ENCODE assay signal across 12 mouse cellular contexts in the genomic region with DNA sequence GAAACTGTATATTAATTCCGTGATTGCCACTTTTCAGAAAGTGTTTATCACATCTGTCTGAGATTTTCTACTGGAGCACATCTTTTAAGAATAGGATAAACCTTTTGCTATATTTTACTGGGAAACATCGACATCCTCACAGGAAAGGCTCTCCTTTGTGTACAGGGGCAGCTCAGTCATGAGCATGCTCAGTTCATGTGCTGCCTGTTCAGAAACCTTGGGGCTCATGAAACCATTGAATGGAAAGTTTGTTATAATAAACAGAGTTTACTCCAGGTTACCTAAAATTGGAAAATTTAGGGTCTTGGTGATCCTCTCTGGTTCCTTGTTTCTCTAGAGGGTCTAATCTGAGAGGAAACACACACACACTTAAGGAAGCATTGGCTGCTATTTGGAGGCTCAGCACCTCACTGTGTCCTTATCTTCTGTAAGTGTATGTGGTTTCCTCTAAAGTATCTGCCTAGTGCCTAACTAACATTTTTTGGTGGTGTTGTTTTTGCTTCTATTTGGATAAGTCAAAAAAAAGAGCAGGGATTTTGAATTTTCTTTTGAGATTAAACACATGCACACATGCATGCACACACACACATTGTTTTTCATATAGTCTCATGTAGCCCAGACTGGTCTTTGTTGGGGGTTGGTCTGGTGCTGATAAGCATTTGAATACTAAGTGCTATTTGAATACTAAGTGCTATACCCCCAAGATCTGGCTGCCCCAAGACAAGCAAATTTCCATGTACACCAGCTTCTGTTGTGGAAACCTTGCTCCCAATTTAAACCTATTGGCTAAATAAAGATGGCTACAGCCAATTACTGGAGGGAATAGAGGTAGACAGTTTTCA.
"Had no signal": no experiment of that assay in that cellular context is flagged by ENCODE, and none has a peak within 500 bp of the region (broad histone marks: within the 10 kb centered on the region; RNA-seq: fewer than 3 reads in every experiment).

No protein-coding gene starts in this region.

- H3K4me1 ChIP-seq: midbrain, embryonic 12.5 days; stomach, embryonic 15.5 days had no signal

- H3K36me3 ChIP-seq: limb, embryonic 10.5 days; lung, embryonic 15.5 days; midbrain, embryonic 12.5 days; neural tube, embryonic 13.5 days; stomach, embryonic 15.5 days had no signal

- H3K27me3 ChIP-seq: lung, embryonic 15.5 days; midbrain, embryonic 12.5 days; neural tube, embryonic 13.5 days; stomach, embryonic 15.5 days had no signal

- H3K9me3 ChIP-seq: limb, embryonic 10.5 days; lung, embryonic 15.5 days; midbrain, embryonic 12.5 days; neural tube, embryonic 13.5 days; stomach, embryonic 15.5 days had no signal

- H3K4me2 ChIP-seq: lung, embryonic 15.5 days; midbrain, embryonic 12.5 days; neural tube, embryonic 13.5 days; stomach, embryonic 15.5 days had no signal

- H3K4me3 ChIP-seq: left cerebral cortex, adult 2 months; limb, embryonic 10.5 days; lung, embryonic 15.5 days; midbrain, embryonic 12.5 days; neural tube, embryonic 13.5 days; stomach, embryonic 15.5 days had no signal

- ATAC-seq: midbrain, embryonic 16.5 days had no signal

- DNase-seq: kidney, adult 8-10 months; kidney, postnatal 25 days; retina, postnatal 1 day; right cerebral cortex, postnatal 14 days; thymus, postnatal 36 days had no signal

- H3K27ac ChIP-seq: left cerebral cortex, adult 2 months; limb, embryonic 10.5 days; lung, embryonic 15.5 days; midbrain, embryonic 12.5 days; neural tube, embryonic 13.5 days; stomach, embryonic 15.5 days had no signal

- H3K9ac ChIP-seq: lung, embryonic 15.5 days; midbrain, embryonic 12.5 days; neural tube, embryonic 13.5 days; stomach, embryonic 15.5 days had no signal
